Mouse (Mus musculus): ENCODE measurements at regions not wholly inside any gene's neighbourhood (a gene's known extent, or its start where the extent isn't known, plus 50 kb on each side); places are given as distances from the start of the nearest gene placed in this dataset.

DNA sequence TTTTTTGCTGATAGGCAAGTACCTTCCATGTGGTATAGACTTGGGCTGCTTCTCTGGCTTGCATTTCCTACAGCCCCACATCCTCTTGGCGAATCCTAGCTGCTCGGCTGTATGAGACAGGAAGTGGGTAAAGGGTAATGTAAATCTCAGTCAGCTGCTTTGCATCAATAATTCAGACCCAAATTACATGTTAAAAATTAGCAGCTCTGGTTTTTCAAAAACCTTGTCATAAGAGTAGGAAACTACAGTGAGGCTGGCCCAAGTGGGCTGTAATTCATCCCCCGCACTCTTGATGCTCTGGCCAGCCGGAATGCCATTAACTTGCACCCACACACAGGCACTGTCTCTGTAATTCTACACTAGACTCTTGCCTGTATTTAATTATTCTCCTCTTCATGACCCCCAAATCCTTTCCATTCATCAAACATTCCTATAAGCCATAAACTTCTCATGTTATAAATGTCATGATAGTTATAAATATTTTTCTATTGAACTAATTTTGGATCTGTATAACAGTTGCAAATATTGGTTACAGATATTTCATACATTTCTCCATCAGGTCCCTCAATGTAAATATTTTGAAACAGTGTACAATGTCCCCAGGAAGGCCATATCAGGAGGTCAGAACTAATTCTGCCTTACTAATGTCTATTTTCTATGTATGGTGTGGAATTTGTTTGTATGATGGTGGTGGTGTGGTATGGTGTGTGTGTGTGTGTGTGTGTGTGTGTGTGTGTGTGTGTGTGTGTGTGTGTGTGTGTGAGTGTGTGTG lies 261.0 kb upstream of the Cxadr start:
- Histone ChIP-seq H3K4me3 (replicated peaks; ENCODE audit: low read length) (no peak overlapping the region), H3K27me3 (ENCODE audit: insufficient read depth, low read length) (no peaks in the 10 kb centered on the region), H3K9me3 (ENCODE audit: low read length) (no peaks in the 10 kb centered on the region), H3K36me3 (ENCODE audit: insufficient read depth, low read length) (no peaks in the 10 kb centered on the region), H3K4me1 (replicated peaks; ENCODE audit: low read depth, low read length) (no peaks in the 10 kb centered on the region)
- TF ChIP-seq POU5F1 (IDR thresholded peaks at IDR 0.05; ENCODE audit: borderline replicate concordance, low read length) (no peak), NANOG (IDR thresholded peaks at IDR 0.05; ENCODE audit: borderline replicate concordance, low read length) (no peak), CTCF (conservative IDR thresholded peaks at IDR 0.05; ENCODE audit: low read length) (no peak)

DNA sequence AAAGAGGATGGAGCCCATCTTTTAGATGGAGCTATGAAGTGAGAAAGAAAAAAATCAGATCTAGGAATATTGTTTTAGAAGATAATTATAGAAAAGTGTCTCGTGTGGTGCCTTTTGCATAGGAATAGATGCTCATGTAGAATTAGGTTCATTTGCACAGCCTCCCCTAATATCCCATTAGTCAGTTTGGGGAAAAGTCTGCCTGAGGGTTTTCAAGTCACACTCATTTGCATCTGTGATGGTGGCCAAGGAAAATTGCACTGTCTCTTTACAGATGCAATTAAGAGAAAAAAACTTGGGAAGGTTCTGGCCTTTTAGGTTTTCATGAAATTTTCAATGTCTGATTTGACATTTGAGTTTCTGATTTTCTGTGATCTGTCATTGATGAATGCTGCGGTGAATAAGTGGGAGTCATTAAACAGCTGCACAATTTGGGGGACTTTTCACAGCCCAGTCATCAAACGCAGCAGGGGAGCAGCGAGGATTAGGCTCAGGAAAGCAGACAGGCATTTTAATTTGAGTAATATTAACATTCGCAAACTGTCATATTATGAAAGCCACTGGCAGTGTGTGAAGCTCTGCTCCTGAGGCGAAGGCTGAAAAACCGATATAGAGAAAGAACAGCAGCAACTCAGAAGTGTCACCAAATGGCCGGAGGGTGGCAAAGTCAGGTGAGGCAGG lies 281.5 kb upstream of the Cxadr start:
- Histone ChIP-seq H3K27me3 (ENCODE audit: insufficient read depth, low read length) (no peaks in the 10 kb centered on the region), H3K9me3 (ENCODE audit: low read length) (no peaks in the 10 kb centered on the region), H3K36me3 (ENCODE audit: insufficient read depth, low read length) (no peaks in the 10 kb centered on the region), H3K4me1 (replicated peaks; ENCODE audit: low read depth, low read length) (no peaks in the 10 kb centered on the region), H3K4me3 (replicated peaks; ENCODE audit: low read length) (no peak overlapping the region)
- TF ChIP-seq NANOG (IDR thresholded peaks at IDR 0.05; ENCODE audit: borderline replicate concordance, low read length): no peak
- no peak for TF ChIP-seq POU5F1 (IDR thresholded peaks at IDR 0.05; ENCODE audit: borderline replicate concordance, low read length)
- no peak for TF ChIP-seq CTCF (conservative IDR thresholded peaks at IDR 0.05; ENCODE audit: low read length)

DNA sequence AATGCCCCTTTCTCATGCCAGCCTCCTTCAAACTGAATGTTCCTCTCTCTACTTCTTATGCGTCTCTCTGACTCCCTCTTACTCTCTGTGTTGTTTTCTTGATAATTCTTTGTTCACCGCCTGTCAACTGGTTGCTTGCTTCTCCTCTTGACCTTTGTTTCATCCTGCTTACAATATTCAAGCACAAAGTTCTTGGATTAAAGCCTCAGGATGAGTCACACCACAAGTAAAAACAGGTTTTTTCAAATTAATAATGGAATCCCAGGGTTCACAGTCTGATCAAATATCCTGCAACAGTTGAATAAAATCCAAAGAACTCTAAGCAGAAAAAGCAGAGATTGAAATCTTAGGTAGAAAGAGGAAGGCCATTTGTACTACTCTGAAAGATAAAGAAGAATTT lies 285.9 kb upstream of the Cxadr start:
- Histone ChIP-seq H3K9me3 (ENCODE audit: low read length) (no peaks in the 10 kb centered on the region), H3K36me3 (ENCODE audit: insufficient read depth, low read length) (no peaks in the 10 kb centered on the region), H3K4me3 (replicated peaks; ENCODE audit: low read length) (no peak overlapping the region), H3K4me1 (replicated peaks; ENCODE audit: low read depth, low read length) (no peaks in the 10 kb centered on the region), H3K27me3 (ENCODE audit: insufficient read depth, low read length) (no peaks in the 10 kb centered on the region)
- no peak for TF ChIP-seq POU5F1 (IDR thresholded peaks at IDR 0.05; ENCODE audit: borderline replicate concordance, low read length)
- TF ChIP-seq NANOG (IDR thresholded peaks at IDR 0.05; ENCODE audit: borderline replicate concordance, low read length): no peak
- no peak for TF ChIP-seq CTCF (conservative IDR thresholded peaks at IDR 0.05; ENCODE audit: low read length)

DNA sequence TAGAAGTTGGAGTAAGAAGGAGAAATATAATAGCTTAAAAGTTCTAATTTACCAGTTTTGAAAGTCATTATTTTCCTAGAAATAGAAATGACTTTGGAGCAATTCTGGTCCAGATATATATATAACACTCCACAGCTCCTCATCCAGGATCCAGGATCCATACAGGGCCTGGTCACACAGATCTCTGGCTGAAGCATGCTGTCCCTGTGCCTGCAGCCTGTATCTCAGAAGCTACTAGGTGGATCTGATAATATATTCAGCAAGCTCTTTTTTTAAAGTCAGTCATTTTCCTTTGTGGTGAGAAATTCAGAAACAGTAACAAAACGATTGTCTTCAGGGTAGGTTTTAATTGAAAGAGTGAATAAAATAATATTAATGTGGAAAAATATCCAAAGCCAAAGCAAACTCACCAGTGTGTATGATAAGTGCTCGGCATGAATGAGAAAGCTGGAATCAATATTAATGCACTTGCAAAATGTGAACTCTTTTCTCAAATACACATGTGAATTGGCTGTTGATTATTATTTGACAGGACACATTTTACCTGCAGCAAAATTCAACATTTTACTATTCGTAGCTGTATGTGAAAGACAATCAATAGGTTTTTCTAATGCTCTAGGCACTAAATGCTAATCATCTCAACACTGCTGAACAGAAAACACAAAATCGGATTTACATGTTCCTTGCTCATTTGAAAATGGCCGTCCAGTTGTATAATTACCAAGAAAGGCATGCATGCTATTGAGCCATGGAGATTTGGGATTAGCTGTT lies 288.1 kb upstream of the Cxadr start:
- no peaks in the 10 kb centered on the region for H3K27me3 ChIP-seq (ENCODE audit: insufficient read depth, low read length)
- H3K36me3 ChIP-seq (ENCODE audit: insufficient read depth, low read length): no peaks in the 10 kb centered on the region
- no peaks in the 10 kb centered on the region for H3K9me3 ChIP-seq (ENCODE audit: low read length)
- H3K4me1 ChIP-seq (replicated peaks; ENCODE audit: low read depth, low read length): no peaks in the 10 kb centered on the region
- TF ChIP-seq NANOG (IDR thresholded peaks at IDR 0.05; ENCODE audit: borderline replicate concordance, low read length) (no peak), POU5F1 (IDR thresholded peaks at IDR 0.05; ENCODE audit: borderline replicate concordance, low read length) (no peak), CTCF (conservative IDR thresholded peaks at IDR 0.05; ENCODE audit: low read length) (no peak)
- H3K4me3 ChIP-seq (replicated peaks; ENCODE audit: low read length): no peak overlapping the region

DNA sequence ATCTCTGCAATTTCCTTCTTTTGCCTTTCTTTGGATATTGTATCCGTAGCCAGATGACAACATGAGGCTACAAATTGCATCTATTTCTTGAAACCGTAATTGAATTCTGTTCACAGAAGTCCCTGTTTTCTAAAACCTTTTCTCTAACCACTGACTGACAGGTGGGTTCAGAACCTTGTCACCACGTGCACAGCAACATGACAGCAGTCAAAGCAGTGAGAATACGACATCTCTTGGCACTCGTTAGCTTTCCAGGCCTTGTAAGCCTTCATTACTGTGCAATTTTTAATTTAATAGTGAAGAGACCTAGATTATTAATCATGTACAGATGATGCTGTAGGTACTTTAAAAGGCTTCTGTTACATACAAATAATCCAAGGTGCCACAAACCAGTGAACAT lies 297.3 kb upstream of the Cxadr start:
- H3K27me3 ChIP-seq (ENCODE audit: insufficient read depth, low read length): no peaks in the 10 kb centered on the region
- H3K36me3 ChIP-seq (ENCODE audit: insufficient read depth, low read length): no peaks in the 10 kb centered on the region
- H3K4me3 ChIP-seq (replicated peaks; ENCODE audit: low read length): no peak overlapping the region
- H3K4me1 ChIP-seq (replicated peaks; ENCODE audit: low read depth, low read length): no peaks in the 10 kb centered on the region
- no peaks in the 10 kb centered on the region for H3K9me3 ChIP-seq (ENCODE audit: low read length)
- TF ChIP-seq NANOG (IDR thresholded peaks at IDR 0.05; ENCODE audit: borderline replicate concordance, low read length): no peak
- TF ChIP-seq CTCF (conservative IDR thresholded peaks at IDR 0.05; ENCODE audit: low read length): no peak
- no peak for TF ChIP-seq POU5F1 (IDR thresholded peaks at IDR 0.05; ENCODE audit: borderline replicate concordance, low read length)

DNA sequence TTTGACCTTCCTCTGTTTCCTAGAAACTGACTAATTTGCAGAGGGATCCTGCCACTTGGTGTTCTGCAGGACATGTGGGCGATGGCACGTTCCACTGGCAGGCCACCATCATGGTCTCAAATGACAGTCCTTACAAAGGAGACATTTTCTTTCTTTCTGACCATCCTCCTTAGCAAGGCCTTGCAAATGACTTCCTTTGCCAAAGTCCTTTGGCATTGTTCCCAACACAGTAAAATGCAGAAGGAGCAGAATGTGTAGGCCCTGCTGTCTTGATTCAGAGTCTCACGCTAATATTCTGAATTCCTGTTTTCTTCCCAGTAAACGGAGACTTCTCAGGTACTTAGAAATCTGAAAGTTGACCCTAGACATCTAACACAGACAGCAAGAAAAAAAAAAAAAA lies 308.3 kb upstream of the Cxadr start:
- Histone ChIP-seq H3K36me3 (ENCODE audit: insufficient read depth, low read length) (no peaks in the 10 kb centered on the region), H3K9me3 (ENCODE audit: low read length) (no peaks in the 10 kb centered on the region), H3K27me3 (ENCODE audit: insufficient read depth, low read length) (no peaks in the 10 kb centered on the region), H3K4me1 (replicated peaks; ENCODE audit: low read depth, low read length) (no peaks in the 10 kb centered on the region), H3K4me3 (replicated peaks; ENCODE audit: low read length) (no peak overlapping the region)
- TF ChIP-seq NANOG (IDR thresholded peaks at IDR 0.05; ENCODE audit: borderline replicate concordance, low read length): no peak
- TF ChIP-seq CTCF (conservative IDR thresholded peaks at IDR 0.05; ENCODE audit: low read length): no peak
- no peak for TF ChIP-seq POU5F1 (IDR thresholded peaks at IDR 0.05; ENCODE audit: borderline replicate concordance, low read length)

DNA sequence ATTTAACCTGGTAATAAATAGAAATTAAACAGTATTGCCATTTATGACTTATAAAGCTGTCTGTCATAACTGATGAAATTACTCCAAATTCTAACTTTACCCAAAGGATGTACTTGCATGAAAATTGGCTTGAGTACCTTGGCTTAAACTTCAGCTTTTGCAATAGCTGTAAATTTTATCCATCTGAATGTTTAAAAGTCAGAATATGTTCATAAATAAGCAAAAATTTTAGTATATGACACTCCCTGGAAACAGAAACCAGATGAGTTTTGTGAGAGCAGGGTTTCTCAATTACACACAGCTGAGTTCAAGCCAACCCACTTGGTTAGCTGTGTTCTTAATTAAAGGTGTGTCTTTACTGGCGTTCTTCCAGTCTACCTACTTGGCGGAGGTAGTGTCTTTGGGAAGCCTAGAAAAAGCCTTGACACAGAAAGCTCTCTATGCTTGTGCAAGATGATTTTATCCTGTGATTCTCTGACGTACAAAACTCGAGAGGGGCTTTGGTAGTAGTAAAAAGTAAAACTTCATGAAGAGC lies 311.4 kb upstream of the Cxadr start:
- TF ChIP-seq POU5F1 (IDR thresholded peaks at IDR 0.05; ENCODE audit: borderline replicate concordance, low read length) (no peak), CTCF (conservative IDR thresholded peaks at IDR 0.05; ENCODE audit: low read length) (no peak), NANOG (IDR thresholded peaks at IDR 0.05; ENCODE audit: borderline replicate concordance, low read length) (no peak)
- no peaks in the 10 kb centered on the region for H3K9me3 ChIP-seq (ENCODE audit: low read length)
- no peak overlapping the region for H3K4me3 ChIP-seq (replicated peaks; ENCODE audit: low read length)
- no peaks in the 10 kb centered on the region for H3K27me3 ChIP-seq (ENCODE audit: insufficient read depth, low read length)
- H3K36me3 ChIP-seq (ENCODE audit: insufficient read depth, low read length): no peaks in the 10 kb centered on the region
- H3K4me1 ChIP-seq (replicated peaks; ENCODE audit: low read depth, low read length): no peaks in the 10 kb centered on the region

DNA sequence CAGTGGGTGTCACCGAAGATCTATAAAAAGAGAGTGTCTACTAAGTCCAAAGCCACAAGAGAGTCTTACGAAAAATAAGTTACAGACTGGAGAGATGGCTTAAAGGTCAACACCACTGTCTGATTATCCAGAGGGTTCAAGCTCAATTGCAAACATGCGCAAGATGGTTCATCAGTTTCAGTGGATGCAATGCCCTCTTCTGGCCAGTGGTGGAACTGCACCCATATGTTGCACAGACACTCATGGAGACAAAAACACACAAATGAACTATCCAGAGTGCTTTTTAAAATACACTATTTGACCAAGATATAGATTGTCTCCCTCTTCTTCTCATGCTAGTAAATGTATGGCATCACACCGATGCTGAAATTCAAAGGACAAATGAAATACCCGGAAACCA lies 312.1 kb upstream of the Cxadr start:
- H3K4me1 ChIP-seq (replicated peaks; ENCODE audit: low read depth, low read length): no peaks in the 10 kb centered on the region
- H3K36me3 ChIP-seq (ENCODE audit: insufficient read depth, low read length): no peaks in the 10 kb centered on the region

More for the DNA sequence above, 312.1 kb upstream of the Cxadr start:
- H3K9me3 ChIP-seq (ENCODE audit: low read length): no peaks in the 10 kb centered on the region
- TF ChIP-seq CTCF (conservative IDR thresholded peaks at IDR 0.05; ENCODE audit: low read length) (peak; percentile 60), POU5F1 (IDR thresholded peaks at IDR 0.05; ENCODE audit: borderline replicate concordance, low read length) (no peak), NANOG (IDR thresholded peaks at IDR 0.05; ENCODE audit: borderline replicate concordance, low read length) (no peak)
- H3K4me3 ChIP-seq (replicated peaks; ENCODE audit: low read length): no peak overlapping the region
- no peaks in the 10 kb centered on the region for H3K27me3 ChIP-seq (ENCODE audit: insufficient read depth, low read length)

Measured in E14TG2a.4 (cell line).